Mouse (Mus musculus) forebrain, embryonic 12.5 days (tissue): ENCODE results near the gene Myt1l. TPM values are rescaled to one million over a fixed set of nuclear protein-coding genes. Genes with fewer than 3 reads are reported as not detected.

ENCODE experiments used
- ATAC-seq: fragments of 200-750 bp; cut with Nextera tagmentation; 2 replicates; pipeline ENCODE4 v1.8.0; 2017; ENCODE audit warnings: moderate TSS enrichment; ENCODE audit not compliant: low FRiP score
- H3K27ac ChIP-seq: fragments of 300-500 bp; sonication (generic); 2 replicates; pipeline ENCODE4 v1.5.1; 2016; ENCODE audit warnings: mild to moderate bottlenecking
- H3K27me3 ChIP-seq: fragments of 300-500 bp; sonication (generic); 2 replicates; pipeline ENCODE4 v1.6.1; 2016; ENCODE audit warnings: mild to moderate bottlenecking
- H3K36me3 ChIP-seq: fragments of 300-500 bp; sonication (generic); replicated peaks from 2 replicates; pipeline ENCODE4 v1.6.1; 2016; ENCODE audit warnings: mild to moderate bottlenecking
- H3K4me1 ChIP-seq: fragments of 300-500 bp; sonication (generic); 2 replicates; pipeline ENCODE4 v1.6.1; 2016
- H3K4me2 ChIP-seq: fragments of 300-500 bp; sonication (generic); 2 replicates; pipeline ENCODE4 v1.6.1; 2016; ENCODE audit warnings: mild to moderate bottlenecking, moderate library complexity
- H3K4me3 ChIP-seq: fragments of 300-500 bp; sonication (generic); replicated peaks from 2 replicates; pipeline ENCODE4 v1.5.1; 2016; ENCODE audit warnings: mild to moderate bottlenecking
- H3K9ac ChIP-seq: fragments of 300-500 bp; sonication (generic); 2 replicates; pipeline ENCODE4 v1.6.1; 2016; ENCODE audit warnings: mild to moderate bottlenecking
- H3K9me3 ChIP-seq: fragments of 300-500 bp; sonication (generic); 2 replicates; pipeline ENCODE4 v1.6.1; 2016
- WGBS: fragments of 180-500 bp; shearing (Covaris S2); methylation state at CpG from one replicate; pipeline ENCODE4 v1.1.7; 2016; 5-methylcytosine and 5-hydroxymethylcytosine counted together
- polyA plus RNA-seq: library from polyadenylated mRNA; unstranded; fragments of >200 nt; fragmentation: Nextera tagmentation; extraction: Ambion mirVana; gene quantifications from 2 replicates; pipeline ENCODE4 v1.2.1, GENCODE M21; 2016

Gene Myt1l
- polyA plus RNA-seq, 1 experiment from 2014 or later = 53.6 TPM

DNA sequence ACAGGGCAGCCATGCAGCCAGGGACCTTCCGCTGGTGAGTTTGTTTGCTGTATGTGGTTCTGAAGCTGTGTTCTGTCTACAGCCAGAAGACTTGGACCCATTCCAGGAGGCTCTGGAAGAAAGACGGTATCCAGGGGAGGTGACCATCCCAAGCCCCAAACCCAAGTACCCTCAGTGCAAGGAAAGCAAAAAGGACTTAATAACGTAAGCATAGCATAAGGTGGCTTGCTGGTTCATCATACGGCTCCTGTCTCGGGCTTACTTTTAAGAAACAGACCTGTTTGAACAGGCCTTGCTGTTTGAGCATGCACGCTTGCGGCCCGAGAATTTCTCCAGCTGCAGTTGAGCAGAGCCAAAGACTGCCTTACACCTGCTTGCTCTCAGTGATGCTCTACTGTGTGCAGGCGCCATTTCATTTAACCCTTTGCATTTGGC, 326.0 kb downstream of the Myt1l start:
- no peak overlapping the region for H3K9ac ChIP-seq
- H3K4me1 ChIP-seq = no peaks in the 10 kb centered on the region
- 0 out of 2 replicates have a peak overlapping the region, but pooled peaks have one; percentile 36 for H3K27ac ChIP-seq
- no peak overlapping the region for H3K4me3 ChIP-seq
- ATAC-seq = no peak
- no peaks in the 10 kb centered on the region for H3K9me3 ChIP-seq
- WGBS = 71% methylated on average over 9 of the region's 9 CpGs
- no peak overlapping the region for H3K4me2 ChIP-seq
- H3K27me3 ChIP-seq = peaks cover 7% of the 10 kb centered on the region; the same call in 1 of the 2 replicates
- H3K36me3 ChIP-seq = no peaks in the 10 kb centered on the region; the same call in 1 of the 2 replicates

DNA sequence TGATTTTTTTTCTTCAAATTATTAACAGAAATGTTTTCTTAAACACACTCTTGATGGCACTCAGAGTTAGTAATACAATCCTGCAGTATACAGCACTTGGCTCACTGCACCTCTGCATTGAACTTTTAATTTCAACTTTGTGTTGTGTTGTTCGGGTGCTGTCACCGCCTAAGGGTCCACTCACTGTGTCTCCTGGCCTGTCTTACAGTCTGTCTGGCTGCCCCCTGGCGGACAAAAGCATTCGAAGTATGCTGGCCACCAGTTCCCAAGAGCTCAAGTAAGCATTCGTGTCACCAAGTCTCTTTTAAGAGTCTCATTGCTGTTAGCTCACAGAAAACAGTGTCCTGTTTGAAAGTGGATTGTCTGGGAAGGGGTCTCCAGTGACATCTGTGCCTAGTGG, 326.8 kb downstream of the Myt1l start:
- no peak overlapping the region for H3K4me2 ChIP-seq
- H3K27me3 ChIP-seq = peaks cover 7% of the 10 kb centered on the region; the same call in 1 of the 2 replicates
- no peak overlapping the region for H3K4me3 ChIP-seq
- ATAC-seq = peak; percentile 51; the same call in 1 of the 2 replicates
- H3K27ac ChIP-seq = no peak overlapping the region
- H3K9me3 ChIP-seq = no peaks in the 10 kb centered on the region
- H3K4me1 ChIP-seq = no peaks in the 10 kb centered on the region
- no peak overlapping the region for H3K9ac ChIP-seq
- 22% methylated on average over 5 of the region's 5 CpGs for WGBS
- H3K36me3 ChIP-seq = no peaks in the 10 kb centered on the region

DNA sequence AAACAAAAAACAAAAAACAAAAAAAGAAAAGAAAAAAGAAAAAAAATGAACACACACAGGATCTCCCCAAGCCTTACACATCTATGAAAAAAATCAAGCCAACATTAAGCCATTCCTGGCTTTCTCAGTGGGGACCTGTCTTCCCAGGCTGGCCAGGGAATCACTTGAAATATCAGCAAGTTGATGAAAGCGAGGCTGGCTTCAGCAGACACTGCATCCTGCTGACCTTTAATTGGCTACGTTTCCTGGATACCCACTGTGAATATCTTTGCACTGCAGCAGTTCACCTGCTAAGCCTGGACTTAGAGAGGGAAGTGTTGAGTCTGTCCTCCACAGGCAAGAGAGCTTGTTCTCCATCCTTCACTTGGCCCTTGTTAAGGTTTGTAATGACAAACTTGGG, 332.8 kb downstream of the Myt1l start:
- no peaks in the 10 kb centered on the region for H3K4me1 ChIP-seq
- no peaks in the 10 kb centered on the region for H3K9me3 ChIP-seq
- H3K36me3 ChIP-seq = no peaks in the 10 kb centered on the region
- H3K9ac ChIP-seq = no peak overlapping the region
- no peak overlapping the region for H3K27ac ChIP-seq
- 23% methylated on average over 2 of the region's 2 CpGs for WGBS
- peaks cover 7% of the 10 kb centered on the region; the same call in 1 of the 2 replicates for H3K27me3 ChIP-seq
- no peak for ATAC-seq
- H3K4me2 ChIP-seq = no peak overlapping the region
- no peak overlapping the region for H3K4me3 ChIP-seq

DNA sequence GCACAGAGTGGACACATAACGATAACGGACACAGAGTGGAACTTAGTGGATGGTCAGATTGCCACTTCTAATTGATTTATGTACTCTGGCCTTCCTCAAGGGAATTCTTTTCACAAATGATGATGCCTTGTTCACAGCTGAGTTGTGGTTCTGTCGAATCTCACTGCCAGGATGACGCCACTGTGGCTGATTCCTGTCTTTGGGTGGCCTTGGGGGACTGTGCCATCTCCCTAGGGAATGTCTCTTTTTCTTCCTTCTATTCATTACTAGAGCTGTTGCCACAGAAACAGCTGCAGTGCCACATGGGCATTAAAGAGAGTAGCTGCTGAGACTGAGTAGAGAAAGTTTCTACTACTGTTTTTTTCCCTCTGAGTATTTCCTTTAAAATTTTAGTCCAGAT, 340.1 kb downstream of the Myt1l start:
- H3K9ac ChIP-seq = no peak overlapping the region
- H3K36me3 ChIP-seq = no peaks in the 10 kb centered on the region
- WGBS = 74% methylated on average over 4 of the region's 4 CpGs
- H3K27ac ChIP-seq = no peak overlapping the region
- no peaks in the 10 kb centered on the region for H3K27me3 ChIP-seq
- H3K4me1 ChIP-seq = peaks cover 22% of the 10 kb centered on the region
- no peak overlapping the region for H3K4me2 ChIP-seq
- no peaks in the 10 kb centered on the region for H3K9me3 ChIP-seq
- H3K4me3 ChIP-seq = no peak overlapping the region
- ATAC-seq = no peak

DNA sequence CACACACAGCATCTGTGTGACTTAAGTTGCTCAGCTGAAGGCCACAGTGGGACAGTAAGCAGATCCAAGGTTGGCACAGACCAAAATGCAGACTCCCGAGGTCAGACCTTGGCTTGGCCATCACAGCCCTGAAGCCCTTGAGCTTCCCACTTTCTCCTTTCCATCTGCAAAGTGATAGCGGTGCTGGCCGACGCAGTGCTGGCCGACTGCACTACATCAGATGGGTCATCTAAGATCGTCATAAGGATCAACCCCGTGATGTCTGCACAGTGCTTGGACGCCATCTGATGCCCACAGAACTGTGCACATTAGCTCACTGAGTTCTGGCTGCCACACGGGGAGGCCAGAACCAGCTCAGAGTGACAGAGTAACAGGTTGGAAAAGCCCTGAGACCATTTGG, 340.6 kb downstream of the Myt1l start:
- Histone ChIP-seq H3K4me3 (no peak overlapping the region), H3K36me3 (no peaks in the 10 kb centered on the region), H3K9ac (no peak overlapping the region), H3K4me2 (no peak overlapping the region), H3K27ac (no peak overlapping the region), H3K9me3 (no peaks in the 10 kb centered on the region), H3K27me3 (no peaks in the 10 kb centered on the region), H3K4me1 (peaks cover 26% of the 10 kb centered on the region)
- 88% methylated on average over 9 of the region's 9 CpGs for WGBS
- ATAC-seq = no peak

DNA sequence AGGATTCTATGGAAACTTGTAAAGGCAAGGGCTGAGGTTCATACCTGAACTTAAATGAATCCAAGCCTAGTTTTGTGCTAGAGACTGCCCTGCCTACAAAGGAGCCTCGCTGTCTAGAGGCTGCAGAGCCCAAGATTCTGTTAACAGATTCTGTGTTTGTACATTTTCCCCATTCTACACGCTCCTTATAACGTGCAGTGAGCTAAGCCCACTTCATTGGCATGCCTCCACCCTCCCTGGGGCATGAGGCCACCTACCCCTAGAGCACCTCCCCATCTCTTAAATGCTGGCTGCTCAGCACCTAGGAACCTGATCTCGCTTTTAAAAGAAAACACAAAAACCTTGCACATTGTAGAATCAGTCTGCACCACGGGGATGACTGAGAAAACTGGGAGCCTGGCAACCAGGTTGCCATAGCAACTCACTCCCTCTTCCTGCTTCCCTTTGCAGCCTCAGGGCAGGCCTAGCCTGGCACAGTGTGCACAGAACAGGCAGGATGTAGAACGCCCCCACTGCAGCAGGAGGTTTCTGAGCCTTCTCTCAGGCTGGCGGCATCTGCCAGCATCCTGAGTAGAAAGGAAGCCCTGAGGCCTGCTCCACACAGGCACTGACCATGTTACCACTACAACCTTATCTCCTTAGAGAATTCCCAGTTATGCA, 344.1 kb downstream of the Myt1l start:
- Histone ChIP-seq H3K9me3 (no peaks in the 10 kb centered on the region), H3K36me3 (no peaks in the 10 kb centered on the region), H3K4me3 (no peak overlapping the region), H3K4me1 (peaks cover 26% of the 10 kb centered on the region), H3K9ac (no peak overlapping the region; the same call in 1 of the 2 replicates), H3K27ac (peak overlapping the region; percentile 96), H3K4me2 (peak overlapping the region; percentile 39), H3K27me3 (no peaks in the 10 kb centered on the region)
- WGBS = 6% methylated on average over 7 of the region's 7 CpGs
- ATAC-seq = peak; percentile 97

DNA sequence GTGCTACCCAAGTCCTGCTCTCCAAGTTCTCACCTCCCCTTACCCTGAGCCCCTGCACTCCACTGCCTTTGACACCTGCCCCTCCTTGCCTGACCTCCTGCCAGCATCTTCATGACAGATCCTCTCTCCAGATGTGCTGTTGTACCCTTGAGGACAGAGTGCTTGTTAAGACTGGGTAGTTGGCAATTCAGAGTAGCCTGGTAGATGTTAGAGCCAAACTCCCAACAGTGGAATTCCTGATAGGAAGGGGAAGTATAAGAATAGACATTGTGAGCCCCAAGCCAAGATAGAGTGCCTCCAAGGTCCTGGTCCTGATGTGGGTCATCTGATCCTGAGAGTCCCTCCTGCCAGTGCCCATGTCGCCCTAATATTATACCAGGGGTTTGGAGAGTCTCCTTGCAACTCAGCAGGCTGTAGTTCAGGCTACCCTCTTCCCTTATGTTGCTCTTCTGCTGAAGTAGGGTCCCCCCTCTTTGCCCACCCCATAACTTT, 345.1 kb downstream of the Myt1l start:
- Histone ChIP-seq H3K4me1 (peaks cover 26% of the 10 kb centered on the region), H3K4me2 (no peak overlapping the region), H3K27ac (peak overlapping the region; percentile 96), H3K36me3 (no peaks in the 10 kb centered on the region), H3K9ac (no peak overlapping the region), H3K27me3 (no peaks in the 10 kb centered on the region), H3K4me3 (no peak overlapping the region), H3K9me3 (no peaks in the 10 kb centered on the region)
- WGBS = 70% methylated on average over 1 of the region's 1 CpGs
- ATAC-seq = no peak

DNA sequence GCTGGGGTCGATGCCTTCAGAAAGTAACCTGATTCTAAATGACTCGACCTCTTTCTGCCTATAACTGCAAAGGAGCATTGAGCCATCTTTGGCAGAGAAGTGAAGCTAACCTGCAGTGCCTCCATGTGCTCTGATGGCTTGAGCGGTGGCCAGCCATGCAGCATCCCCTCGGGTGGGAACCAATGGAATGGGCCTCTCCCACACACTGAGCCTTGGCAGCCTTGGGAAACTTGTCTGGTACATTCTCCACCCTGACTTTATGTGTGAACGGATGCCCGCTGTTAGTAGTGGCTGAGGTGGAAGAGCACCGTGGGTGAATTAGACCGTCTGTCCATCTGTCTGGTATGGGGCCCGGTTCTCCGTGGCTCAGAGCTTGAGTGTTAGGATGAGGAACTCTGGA, 349.8 kb downstream of the Myt1l start:
- Histone ChIP-seq H3K4me1 (peaks cover 15% of the 10 kb centered on the region), H3K4me3 (no peak overlapping the region), H3K4me2 (no peak overlapping the region), H3K9ac (no peak overlapping the region), H3K9me3 (no peaks in the 10 kb centered on the region), H3K27me3 (no peaks in the 10 kb centered on the region), H3K27ac (no peak overlapping the region), H3K36me3 (0 out of 2 replicates have a peak, but pooled peaks cover 3% of the 10 kb centered on the region)
- 93% methylated on average over 10 of the region's 10 CpGs for WGBS
- ATAC-seq = no peak

DNA sequence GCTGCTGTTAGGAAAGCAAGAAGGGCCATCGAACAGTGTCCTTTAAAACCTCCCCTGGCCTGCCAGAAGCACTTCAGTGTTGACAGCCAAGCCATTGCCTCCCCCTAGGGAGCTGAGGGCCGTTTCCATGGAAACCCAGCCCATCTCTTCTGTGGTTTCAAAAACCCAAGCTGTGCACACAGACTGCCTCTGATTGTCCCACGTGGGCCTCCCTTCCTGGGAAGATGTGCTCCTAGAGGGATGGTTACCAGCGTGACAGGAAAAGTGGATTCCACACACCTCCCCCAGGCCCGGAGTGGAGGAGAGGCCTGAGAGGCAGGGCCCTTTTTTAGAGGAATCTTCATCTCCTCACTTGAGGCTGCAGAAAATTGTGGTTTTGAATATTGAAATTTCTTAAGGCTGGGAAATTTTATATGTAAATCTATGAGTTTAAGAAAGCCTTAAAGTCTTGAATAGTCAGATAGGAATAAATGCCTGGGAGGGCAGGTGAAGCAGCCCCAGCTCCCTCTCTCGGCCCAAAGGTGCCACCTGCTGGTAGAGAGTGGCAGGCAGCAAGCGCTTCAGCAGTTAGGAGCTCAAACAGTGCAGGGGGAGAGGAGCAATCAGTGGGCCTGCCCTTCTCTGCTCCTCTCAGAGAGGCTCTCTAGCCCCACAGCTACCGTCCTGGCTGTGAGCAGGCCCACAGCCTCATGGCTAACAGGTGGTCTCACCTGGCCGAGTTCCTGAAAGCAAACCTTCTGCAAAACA, 354.9 kb downstream of the Myt1l start:
- peaks cover 24% of the 10 kb centered on the region for H3K4me1 ChIP-seq
- peak overlapping the region; percentile 11; the same call in 1 of the 2 replicates for H3K4me2 ChIP-seq
- no peak overlapping the region for H3K9ac ChIP-seq
- ATAC-seq = peak; percentile 95
- no peaks in the 10 kb centered on the region for H3K9me3 ChIP-seq
- WGBS = 9% methylated on average over 9 of the region's 9 CpGs
- H3K4me3 ChIP-seq = no peak overlapping the region
- peak overlapping the region; percentile 83 for H3K27ac ChIP-seq
- no peaks in the 10 kb centered on the region for H3K27me3 ChIP-seq
- H3K36me3 ChIP-seq = peaks cover 3% of the 10 kb centered on the region; the same call in 1 of the 2 replicates

DNA sequence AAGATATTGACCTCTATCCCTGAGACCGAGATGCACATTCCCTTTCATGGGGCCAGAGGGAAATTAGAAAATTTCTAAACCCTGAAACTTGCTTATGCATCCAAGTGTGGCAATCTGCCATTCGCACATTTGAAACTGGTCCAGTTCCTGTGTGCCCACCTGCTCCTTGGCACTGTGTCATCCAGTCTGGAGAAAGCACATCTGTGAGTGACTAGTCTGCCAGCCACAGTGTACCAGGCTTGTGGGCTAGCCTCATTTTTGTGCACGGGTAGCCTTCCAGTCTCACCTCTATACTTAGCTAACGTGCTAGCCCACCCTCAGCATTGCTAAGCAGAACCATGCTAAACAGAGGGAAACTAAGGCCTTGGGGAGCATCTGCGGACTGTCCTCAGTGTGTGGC, 356.2 kb downstream of the Myt1l start:
- no peak for ATAC-seq
- WGBS = 86% methylated on average over 5 of the region's 5 CpGs

DNA sequence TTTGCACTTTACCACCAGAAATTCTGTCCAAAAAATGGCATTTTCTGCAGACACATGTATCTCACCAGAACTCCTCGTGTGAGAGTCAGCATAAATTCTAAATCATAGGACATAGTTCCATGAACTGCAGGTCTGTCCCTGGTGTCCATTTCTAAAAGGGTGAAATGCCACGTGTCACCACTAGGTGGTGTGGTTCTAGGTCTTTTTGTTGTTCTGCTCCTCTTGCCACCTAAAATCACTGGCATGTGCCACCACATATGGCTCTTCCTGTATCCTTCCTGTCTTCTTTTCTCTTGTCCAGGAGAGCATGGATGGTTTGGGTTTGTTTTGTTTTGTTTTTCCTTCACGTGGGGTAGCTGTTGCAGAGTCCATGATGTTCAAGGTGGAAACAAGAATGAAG, 366.5 kb downstream of the Myt1l start:
- Histone ChIP-seq H3K4me3 (no peak overlapping the region), H3K4me2 (no peak overlapping the region), H3K27me3 (no peaks in the 10 kb centered on the region), H3K27ac (no peak overlapping the region), H3K9me3 (no peaks in the 10 kb centered on the region), H3K9ac (no peak overlapping the region), H3K4me1 (no peaks in the 10 kb centered on the region), H3K36me3 (no peaks in the 10 kb centered on the region)
- WGBS = 22% methylated on average over 3 of the region's 3 CpGs
- ATAC-seq = no peak

More for the DNA sequence above, 356.2 kb downstream of the Myt1l start:
- H3K9ac ChIP-seq = no peak overlapping the region
- no peaks in the 10 kb centered on the region for H3K27me3 ChIP-seq
- peak overlapping the region; percentile 83; the same call in 1 of the 2 replicates for H3K27ac ChIP-seq
- no peaks in the 10 kb centered on the region for H3K9me3 ChIP-seq
- H3K4me1 ChIP-seq = peaks cover 24% of the 10 kb centered on the region
- no peak overlapping the region for H3K4me2 ChIP-seq
- no peaks in the 10 kb centered on the region; the same call in 1 of the 2 replicates for H3K36me3 ChIP-seq
- H3K4me3 ChIP-seq = no peak overlapping the region

DNA sequence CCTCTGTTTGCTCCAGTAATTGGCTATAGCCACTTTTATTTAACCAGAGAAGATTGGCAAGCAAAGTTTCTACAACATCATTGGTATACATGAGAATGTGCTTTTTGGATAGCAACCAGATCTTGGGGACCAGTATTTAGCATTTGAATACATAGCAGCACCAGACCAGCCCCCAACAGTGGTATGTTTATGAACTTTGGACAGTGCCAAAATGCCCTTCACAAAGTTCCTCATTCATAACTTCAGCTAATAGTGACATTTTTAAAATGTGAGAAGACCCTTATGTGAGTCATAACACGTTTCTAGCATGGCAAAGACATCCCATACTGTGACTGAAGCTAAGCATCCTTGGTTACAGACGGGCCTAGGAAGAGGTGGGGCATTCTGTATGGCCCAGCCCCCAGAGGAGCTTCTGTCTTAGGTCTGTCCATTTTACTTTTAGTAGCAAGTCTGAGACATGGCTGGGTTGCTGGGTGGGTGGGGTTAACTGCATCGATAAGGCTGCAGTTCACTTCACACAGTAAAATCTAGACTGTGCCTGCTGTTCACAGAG, 369.4 kb downstream of the Myt1l start:
- Histone ChIP-seq H3K4me3 (no peak overlapping the region), H3K4me2 (no peak overlapping the region), H3K4me1 (no peaks in the 10 kb centered on the region), H3K9me3 (no peaks in the 10 kb centered on the region), H3K36me3 (no peaks in the 10 kb centered on the region), H3K9ac (no peak overlapping the region), H3K27ac (no peak overlapping the region), H3K27me3 (no peaks in the 10 kb centered on the region)
- ATAC-seq = no peak
- 88% methylated on average over 3 of the region's 3 CpGs for WGBS
